ENCODE assay signal across 24 mouse cellular contexts in genomic region chr13:18312613-18313012, GRCm38 (mm10).
DNase-seq lines count a peak whose midpoint lies in the region; ATAC-seq lines count a peak whose summit lies in the region.
"Had no signal": no experiment of that assay in that cellular context is flagged by ENCODE, and none has a peak within 500 bp of the region (broad histone marks: within the 10 kb centered on the region; RNA-seq: fewer than 3 reads in every experiment).

No protein-coding gene starts in this region.

- H3K4me1 ChIP-seq in forebrain, embryonic 11.5 days (replicated peaks; ENCODE audit: control insufficient read depth, insufficient read depth, low read length) = no peaks in the 10 kb centered on the region
- peaks cover 18% of the 10 kb centered on the region for H3K4me1 ChIP-seq in forebrain, embryonic 10.5 days
- H3K4me1 ChIP-seq in midbrain, embryonic 12.5 days = peaks cover 11% of the 10 kb centered on the region
- peaks cover 4% of the 10 kb centered on the region; the same call in 1 of the 2 replicates for H3K4me1 ChIP-seq in midbrain, embryonic 10.5 days
- peaks cover 3% of the 10 kb centered on the region for H3K4me1 ChIP-seq in forebrain, embryonic 16.5 days (replicated peaks; ENCODE audit: control insufficient read depth, insufficient read depth, low read length)
- H3K4me1 ChIP-seq: kidney, embryonic 15.5 days; megakaryocyte, embryonic 14.5 days had no signal

- H3K9ac ChIP-seq in forebrain, embryonic 11.5 days (ENCODE audit: low read length) = no peak overlapping the region
- no peak overlapping the region for H3K9ac ChIP-seq in midbrain, embryonic 12.5 days (replicated peaks)
- no peak overlapping the region for H3K9ac ChIP-seq in forebrain, embryonic 16.5 days (replicated peaks; ENCODE audit: low read depth, low read length)
- H3K9ac ChIP-seq: hindbrain, embryonic 12.5 days; kidney, embryonic 15.5 days; neural tube, embryonic 13.5 days had no signal

- no peaks in the 10 kb centered on the region for H3K27me3 ChIP-seq in forebrain, embryonic 11.5 days (ENCODE audit: control insufficient read depth, insufficient read depth, low read length)
- no peaks in the 10 kb centered on the region for H3K27me3 ChIP-seq in forebrain, embryonic 10.5 days (ENCODE audit: poor library complexity, severe bottlenecking)
- H3K27me3 ChIP-seq in midbrain, embryonic 12.5 days = no peaks in the 10 kb centered on the region
- H3K27me3 ChIP-seq in midbrain, embryonic 10.5 days (ENCODE audit: low read depth, poor library complexity, severe bottlenecking) = no peaks in the 10 kb centered on the region
- no peaks in the 10 kb centered on the region for H3K27me3 ChIP-seq in forebrain, embryonic 16.5 days (replicated peaks; ENCODE audit: control insufficient read depth, insufficient read depth, low read length)
- H3K27me3 ChIP-seq: hindbrain, embryonic 12.5 days; kidney, embryonic 15.5 days; megakaryocyte, embryonic 14.5 days; neural tube, embryonic 13.5 days had no signal

- peak; percentile 65 for ATAC-seq in forebrain, embryonic 11.5 days (replicated peaks; ENCODE audit: low FRiP score)
- ATAC-seq in midbrain, embryonic 12.5 days (ENCODE audit: low FRiP score, low read depth) = peak; percentile 66
- ATAC-seq in forebrain, embryonic 16.5 days = peak; percentile 67
- ATAC-seq: intestine, embryonic 16.5 days had no signal

- H3K36me3 ChIP-seq in forebrain, embryonic 11.5 days (ENCODE audit: control insufficient read depth, insufficient read depth, low read length) = no peaks in the 10 kb centered on the region
- H3K36me3 ChIP-seq in forebrain, embryonic 10.5 days (replicated peaks) = no peaks in the 10 kb centered on the region
- no peaks in the 10 kb centered on the region for H3K36me3 ChIP-seq in midbrain, embryonic 12.5 days
- H3K36me3 ChIP-seq in midbrain, embryonic 10.5 days = no peaks in the 10 kb centered on the region
- no peaks in the 10 kb centered on the region for H3K36me3 ChIP-seq in forebrain, embryonic 16.5 days (ENCODE audit: control insufficient read depth, insufficient read depth)
- H3K36me3 ChIP-seq: G1E; hindbrain, embryonic 12.5 days; kidney, embryonic 15.5 days; neural tube, embryonic 13.5 days had no signal

- H3K4me2 ChIP-seq in forebrain, embryonic 11.5 days (ENCODE audit: low read depth, low read length, severe bottlenecking) = no peak overlapping the region
- H3K4me2 ChIP-seq in midbrain, embryonic 12.5 days (replicated peaks) = no peak overlapping the region
- no peak overlapping the region for H3K4me2 ChIP-seq in forebrain, embryonic 16.5 days (ENCODE audit: low read length)
- H3K4me2 ChIP-seq: heart, embryonic 11.5 days; hindbrain, embryonic 12.5 days; kidney, embryonic 15.5 days; liver, embryonic 11.5 days; neural tube, embryonic 13.5 days had no signal

- no peak overlapping the region for H3K27ac ChIP-seq in forebrain, embryonic 11.5 days (ENCODE audit: low read depth, low read length)
- H3K27ac ChIP-seq in forebrain, embryonic 10.5 days = no peak overlapping the region
- H3K27ac ChIP-seq in midbrain, embryonic 12.5 days (replicated peaks) = no peak overlapping the region
- no peak overlapping the region for H3K27ac ChIP-seq in midbrain, embryonic 10.5 days (replicated peaks)
- H3K27ac ChIP-seq in forebrain, embryonic 16.5 days (ENCODE audit: low read length) = no peak overlapping the region
- H3K27ac ChIP-seq: hindbrain, embryonic 12.5 days; kidney, embryonic 15.5 days; neural tube, embryonic 13.5 days had no signal

- no peaks in the 10 kb centered on the region for H3K9me3 ChIP-seq in forebrain, embryonic 11.5 days (ENCODE audit: control insufficient read depth, low read length)
- H3K9me3 ChIP-seq in forebrain, embryonic 10.5 days = no peaks in the 10 kb centered on the region
- no peaks in the 10 kb centered on the region for H3K9me3 ChIP-seq in midbrain, embryonic 12.5 days
- no peaks in the 10 kb centered on the region for H3K9me3 ChIP-seq in midbrain, embryonic 10.5 days (replicated peaks)
- no peaks in the 10 kb centered on the region for H3K9me3 ChIP-seq in forebrain, embryonic 16.5 days (ENCODE audit: control insufficient read depth, low read length)
- H3K9me3 ChIP-seq: G1E; hindbrain, embryonic 12.5 days; kidney, embryonic 15.5 days; megakaryocyte, embryonic 14.5 days; neural tube, embryonic 13.5 days had no signal

- H3K4me3 ChIP-seq in forebrain, embryonic 11.5 days (ENCODE audit: low read depth, low read length) = no peak overlapping the region
- no peak overlapping the region for H3K4me3 ChIP-seq in forebrain, embryonic 10.5 days
- no peak overlapping the region for H3K4me3 ChIP-seq in midbrain, embryonic 12.5 days
- H3K4me3 ChIP-seq in midbrain, embryonic 10.5 days = no peak overlapping the region
- no peak overlapping the region for H3K4me3 ChIP-seq in forebrain, embryonic 16.5 days (replicated peaks; ENCODE audit: low read length)
- H3K4me3 ChIP-seq: erythroblast, embryonic 14.5 days; hindbrain, embryonic 12.5 days; kidney, embryonic 15.5 days; megakaryocyte, embryonic 14.5 days; neural tube, embryonic 13.5 days had no signal

- 40% methylated on average over 8 of the region's 8 CpGs for WGBS in forebrain, embryonic 11.5 days
- WGBS in forebrain, embryonic 10.5 days = 67% methylated on average over 8 of the region's 8 CpGs
- 44% methylated on average over 8 of the region's 8 CpGs for WGBS in midbrain, embryonic 12.5 days
- 72% methylated on average over 8 of the region's 8 CpGs for WGBS in midbrain, embryonic 10.5 days
- 26% methylated on average over 8 of the region's 8 CpGs for WGBS in forebrain, embryonic 16.5 days

- DNase-seq in forebrain, embryonic 11.5 days (ENCODE audit: low spot score) = peak; percentile 51
- DNase-seq in forebrain, embryonic 10.5 days (ENCODE audit: extremely low spot score, low spot score) = no peak
- no peak for DNase-seq in midbrain, embryonic 10.5 days (ENCODE audit: low spot score)
- no peak for DNase-seq in gastrocnemius, postnatal 25 days
- DNase-seq in cerebellum, adult 11-12 months = no peak
- DNase-seq: adrenal gland, postnatal 25 days; cerebellum, adult 18-20 months; cerebellum, postnatal 25 days; gastrocnemius, postnatal 14 days; heart, postnatal 10 days; lung, adult 18-20 months; right cerebral cortex, postnatal 25 days; thymus, postnatal 36 days had no signal
